Comparison of ENCODE assay signal across 9 mouse cellular contexts in genomic region chr13:43250653-43251052, GRCm38 (mm10). TPM values are rescaled to one million over a fixed set of nuclear protein-coding genes. Genes with fewer than 3 reads are reported as not detected.
DNase-seq lines count a peak whose midpoint lies in the region; ATAC-seq lines count a peak whose summit lies in the region.
"Had no signal": no experiment of that assay in that cellular context is flagged by ENCODE, and none has a peak within 500 bp of the region (broad histone marks: within the 10 kb centered on the region; RNA-seq: fewer than 3 reads in every experiment).

No protein-coding gene starts in this region.

- ATAC-seq in kidney, embryonic 16.5 days (ENCODE audit: low FRiP score, low TSS enrichment): peak; percentile 31; the same call in 1 of the 2 replicates
- ATAC-seq in erythroid progenitor cell, adult 5-6 weeks (replicated peaks; ENCODE audit: low FRiP score, poor library complexity, severe bottlenecking): 0 out of 2 replicates have a peak, but pooled peaks have one; percentile 13
- ATAC-seq in forebrain, embryonic 12.5 days (ENCODE audit: low FRiP score): no peak

- 67% methylated on average over 6 of the region's 6 CpGs for WGBS in kidney, embryonic 16.5 days
- 88% methylated on average over 6 of the region's 6 CpGs for WGBS in forebrain, embryonic 12.5 days

- no peak overlapping the region for H3K27ac ChIP-seq in kidney, embryonic 16.5 days (ENCODE audit: low read length)
- H3K27ac ChIP-seq in forebrain, embryonic 12.5 days: no peak overlapping the region
- H3K27ac ChIP-seq: limb, embryonic 10.5 days had no signal

- no peak overlapping the region for H3K4me2 ChIP-seq in kidney, embryonic 16.5 days (replicated peaks; ENCODE audit: low read depth, low read length)
- no peak overlapping the region for H3K4me2 ChIP-seq in forebrain, embryonic 12.5 days

- H3K9ac ChIP-seq in kidney, embryonic 16.5 days (replicated peaks; ENCODE audit: low read length): no peak overlapping the region
- no peak overlapping the region for H3K9ac ChIP-seq in forebrain, embryonic 12.5 days

- peaks cover 9% of the 10 kb centered on the region; the same call in 1 of the 2 replicates for H3K4me1 ChIP-seq in kidney, embryonic 16.5 days (ENCODE audit: insufficient read depth, low read length)
- H3K4me1 ChIP-seq in forebrain, embryonic 12.5 days: peaks cover 9% of the 10 kb centered on the region

- DNase-seq in kidney, postnatal 14 days: no peak
- peak; percentile 71 for DNase-seq in lung, postnatal 36 days
- peak; percentile 69 for DNase-seq in thymus, postnatal 0 days (ENCODE audit: low spot score)
- DNase-seq in cerebellum, adult 9-10 months: no peak
- no peak for DNase-seq in embryo, embryonic 10.5 days (ENCODE audit: low spot score)

- no peaks in the 10 kb centered on the region for H3K27me3 ChIP-seq in kidney, embryonic 16.5 days (ENCODE audit: insufficient read depth, low read length)
- H3K27me3 ChIP-seq in forebrain, embryonic 12.5 days: no peaks in the 10 kb centered on the region

- H3K4me3 ChIP-seq in kidney, embryonic 16.5 days (ENCODE audit: low read length): no peak overlapping the region
- no peak overlapping the region for H3K4me3 ChIP-seq in forebrain, embryonic 12.5 days (replicated peaks)
- H3K4me3 ChIP-seq: limb, embryonic 10.5 days had no signal

- H3K9me3 ChIP-seq in kidney, embryonic 16.5 days (ENCODE audit: low read length): no peaks in the 10 kb centered on the region
- H3K9me3 ChIP-seq in forebrain, embryonic 12.5 days: no peaks in the 10 kb centered on the region
- H3K9me3 ChIP-seq: limb, embryonic 10.5 days had no signal

- no peaks in the 10 kb centered on the region for H3K36me3 ChIP-seq in kidney, embryonic 16.5 days (ENCODE audit: insufficient read depth, low read length)
- no peaks in the 10 kb centered on the region for H3K36me3 ChIP-seq in forebrain, embryonic 12.5 days (replicated peaks)
- H3K36me3 ChIP-seq: limb, embryonic 10.5 days had no signal

RNA-seq across cellular contexts. Expression of gene Gfod1, which starts 53.3 kb away (rescaled TPM):
- 0.24 and 0.36 TPM in 2 replicates for polyA plus RNA-seq in kidney, embryonic 16.5 days (2015; fragmentation: Nextera tagmentation; extraction: Ambion mirVana)
- 1.1 and 3.4 TPM in 2 replicates for total RNA-seq in erythroid progenitor cell, adult 5-6 weeks (2015; ENCODE audit: low replicate concordance)
- 1.4 and 3.2 TPM in 2 replicates for total RNA-seq in erythroid progenitor cell, adult 5-6 weeks (2017; ENCODE audit: low replicate concordance)
- 1.1 and 1.8 TPM in 2 replicates for polyA plus RNA-seq in thymus, postnatal 0 days (2015; fragmentation: Nextera tagmentation; extraction: Ambion mirVana)
- polyA plus RNA-seq in forebrain, embryonic 12.5 days (2016; fragmentation: Nextera tagmentation; extraction: Ambion mirVana): 0.97 and 1.1 TPM in 2 replicates

Comparison
In these comparisons a context has a peak if more than half of its experiments do, and no peak if none do; other contexts are left out.
1. DNase-seq: peak in lung, postnatal 36 days (single experiment) and thymus, postnatal 0 days (single experiment); none in kidney, postnatal 14 days (single experiment), cerebellum, adult 9-10 months (single experiment) and embryo, embryonic 10.5 days (single experiment).